Mouse (Mus musculus) testis, adult 2 months (tissue): ENCODE measurements around the gene Casp3.

Experiments
- CTCF ChIP-seq: fragments of 200-500 bp; IDR thresholded peaks from 2 replicates; pipeline ENCODE4 v1.5.1; 2012; ENCODE audit warnings: low read depth, mild to moderate bottlenecking, inconsistent platforms, low read length, moderate library complexity; ENCODE audit not compliant: control insufficient read depth, insufficient read depth, insufficient replicate concordance
- POLR2A ChIP-seq: fragments of 200-500 bp; IDR thresholded peaks from 2 replicates; pipeline ENCODE4 v1.6.1; 2012; ENCODE audit warnings: low read depth, mild to moderate bottlenecking, inconsistent platforms, low read length, moderate library complexity; ENCODE audit not compliant: control insufficient read depth

DNA sequence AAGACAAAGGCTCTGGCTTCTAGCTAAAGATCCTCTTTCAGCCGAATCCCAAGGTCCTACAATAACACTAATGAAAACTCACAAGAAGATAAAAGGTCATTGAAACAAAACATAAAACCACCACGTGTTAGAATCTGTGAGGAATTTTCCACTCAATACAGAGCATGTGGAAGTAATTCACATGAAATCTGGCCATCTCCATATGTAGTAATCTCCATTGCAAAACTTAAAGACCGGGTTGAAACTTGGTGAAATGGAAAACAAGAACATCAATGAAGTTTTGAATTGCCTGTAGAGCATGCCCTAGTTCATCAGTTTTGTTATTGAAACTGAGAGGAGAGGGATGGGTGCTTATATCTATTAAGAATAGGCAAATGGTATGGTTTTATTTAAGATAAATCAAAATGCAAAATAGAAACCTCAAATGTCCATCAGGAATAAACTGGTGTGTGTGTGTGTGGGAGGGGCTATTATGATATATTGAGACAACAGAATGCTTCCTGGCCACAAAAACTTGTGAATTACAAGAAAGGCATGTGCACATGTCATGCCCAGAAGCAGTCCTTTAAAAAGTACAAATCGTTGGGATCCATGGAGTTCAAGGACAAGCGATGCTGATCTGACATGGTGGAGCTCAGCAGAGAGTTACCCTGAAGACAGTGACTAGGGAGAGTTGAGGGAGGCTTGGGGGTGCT is 63.7 kb downstream of the Casp3 start:
- TF ChIP-seq CTCF (no peak), POLR2A (no peak)
